Mouse (Mus musculus) embryonic facial prominence, embryonic 15.5 days (tissue): Measurements from ENCODE around the gene Cbr1. TPM values are rescaled to one million over a fixed set of nuclear protein-coding genes. Genes with fewer than 3 reads are reported as not detected.
"Not testable (repeated sequence)": the region's sequence is repeated elsewhere in the genome, so short reads cannot be mapped to it uniquely, and the experiment has no call there.

Experiments
- ATAC-seq: fragments of 200-750 bp; cut with Nextera tagmentation; 2 replicates; pipeline ENCODE4 v1.8.0; 2017; ENCODE audit warnings: low read depth, moderate TSS enrichment; ENCODE audit not compliant: insufficient number of reproducible peaks, low FRiP score, low TSS enrichment
- H3K27ac ChIP-seq: fragments of 300-500 bp; sonication (generic); replicated peaks from 2 replicates; pipeline ENCODE4 v1.5.1; 2015; ENCODE audit warnings: mild to moderate bottlenecking, inconsistent platforms
- H3K27me3 ChIP-seq: fragments of 300-500 bp; sonication (generic); 2 replicates; pipeline ENCODE4 v1.6.1; 2015; ENCODE audit warnings: inconsistent platforms
- H3K36me3 ChIP-seq: fragments of 300-500 bp; sonication (generic); 2 replicates; pipeline ENCODE4 v1.6.1; 2015; ENCODE audit warnings: mild to moderate bottlenecking, inconsistent platforms
- H3K4me1 ChIP-seq: fragments of 300-500 bp; sonication (generic); 2 replicates; pipeline ENCODE4 v1.6.1; 2015; ENCODE audit warnings: inconsistent platforms
- H3K4me2 ChIP-seq: fragments of 300-500 bp; sonication (generic); replicated peaks from 2 replicates; pipeline ENCODE4 v1.6.1; 2015; ENCODE audit warnings: mild to moderate bottlenecking, inconsistent platforms
- H3K4me3 ChIP-seq: fragments of 300-500 bp; sonication (generic); replicated peaks from 2 replicates; pipeline ENCODE4 v1.5.1; 2015; ENCODE audit warnings: mild to moderate bottlenecking, inconsistent platforms
- H3K9ac ChIP-seq: fragments of 300-500 bp; sonication (generic); 2 replicates; pipeline ENCODE4 v1.6.1; 2015; ENCODE audit warnings: inconsistent platforms
- H3K9me3 ChIP-seq: fragments of 300-500 bp; sonication (generic); replicated peaks from 2 replicates; pipeline ENCODE4 v1.6.1; 2016; ENCODE audit warnings: inconsistent platforms
- WGBS: fragments of 180-500 bp; shearing (Covaris S2); methylation state at CpG from one replicate; pipeline ENCODE4 v1.1.7; 2015; 5-methylcytosine and 5-hydroxymethylcytosine counted together
- polyA plus RNA-seq: library from polyadenylated mRNA; unstranded; fragments of >200 nt; fragmentation: Nextera tagmentation; extraction: Ambion mirVana; gene quantifications from 2 replicates; pipeline ENCODE4 v1.2.1, GENCODE M21; 2015

The Cbr1 gene
- polyA plus RNA-seq, 1 experiment from 2014 or later, result 92.8 TPM

GRCm38 (mm10) chr16:93597551-93597950 is 8.1 kb upstream of the Cbr1 start:
- Histone ChIP-seq H3K27ac (no peak overlapping the region), H3K4me2 (no peak overlapping the region), H3K4me3 (no peak overlapping the region), H3K27me3 (no peaks in the 10 kb centered on the region), H3K4me1 (0 out of 2 replicates have a peak, but pooled peaks cover under 1% of the 10 kb centered on the region), H3K9ac (no peak overlapping the region), H3K36me3 (peaks cover 48% of the 10 kb centered on the region), H3K9me3 (no peaks in the 10 kb centered on the region)
- no peak for ATAC-seq
- WGBS, result 89% methylated on average over 9 of the region's 9 CpGs

GRCm38 (mm10) chr16:93599461-93599860 is 6.2 kb upstream of the Cbr1 start:
- WGBS, result 85% methylated on average over 6 of the region's 6 CpGs
- H3K4me3 ChIP-seq, result no peak overlapping the region
- H3K27ac ChIP-seq, result no peak overlapping the region
- peaks cover 13% of the 10 kb centered on the region for H3K4me1 ChIP-seq
- no peak overlapping the region for H3K4me2 ChIP-seq
- H3K9ac ChIP-seq, result no peak overlapping the region
- no peak for ATAC-seq
- peaks cover 37% of the 10 kb centered on the region for H3K36me3 ChIP-seq
- H3K27me3 ChIP-seq, result no peaks in the 10 kb centered on the region
- no peaks in the 10 kb centered on the region for H3K9me3 ChIP-seq

GRCm38 (mm10) chr16:93603439-93604212 is 2.0 kb upstream of the Cbr1 start, which contains the start of gene Setd4:
Gene Setd4, minus strand, starts transcription at chr16:93604063.
- Histone ChIP-seq H3K27ac (peak within 1 kb of the TSS; percentile 93), H3K9me3 (no peaks in the 10 kb centered on the region), H3K36me3 (peaks cover 7% of the 10 kb centered on the region; the same call in 1 of the 2 replicates), H3K4me2 (peak within 1 kb of the TSS; percentile 90), H3K4me3 (peak within 1 kb of the TSS; percentile 74), H3K9ac (peak within 1 kb of the TSS; percentile 66), H3K27me3 (no peaks in the 10 kb centered on the region), H3K4me1 (peaks cover 19% of the 10 kb centered on the region)
- ATAC-seq, result peak; percentile 89
- WGBS, result under 1% methylated on average over 55 of the region's 55 CpGs

GRCm38 (mm10) chr16:93604481-93604969 is 1.1 kb upstream of the Cbr1 start:
- no peak for ATAC-seq
- peak overlapping the region; percentile 90 for H3K4me2 ChIP-seq
- 0 out of 2 replicates have a peak, but pooled peaks cover 6% of the 10 kb centered on the region for H3K36me3 ChIP-seq
- H3K9me3 ChIP-seq, result no peaks in the 10 kb centered on the region
- peaks cover 25% of the 10 kb centered on the region for H3K4me1 ChIP-seq
- no peaks in the 10 kb centered on the region for H3K27me3 ChIP-seq
- peak overlapping the region; percentile 93 for H3K27ac ChIP-seq
- 4% methylated on average over 16 of the region's 16 CpGs for WGBS
- H3K9ac ChIP-seq, result peak overlapping the region; percentile 66; the same call in 1 of the 2 replicates
- H3K4me3 ChIP-seq, result peak overlapping the region; percentile 74

GRCm38 (mm10) chr16:93606146-93606545 is 493 bp downstream of the Cbr1 start:
- Histone ChIP-seq H3K9ac (no peak overlapping the region), H3K27me3 (no peaks in the 10 kb centered on the region), H3K9me3 (no peaks in the 10 kb centered on the region), H3K4me2 (no peak overlapping the region), H3K4me3 (no peak overlapping the region), H3K4me1 (peaks cover 25% of the 10 kb centered on the region), H3K36me3 (peaks cover 7% of the 10 kb centered on the region; the same call in 1 of the 2 replicates), H3K27ac (no peak overlapping the region)
- WGBS, result 81% methylated on average over 7 of the region's 7 CpGs
- no peak for ATAC-seq

- peaks cover 23% of the 10 kb centered on the region for H3K4me1 ChIP-seq
- peak overlapping the region; percentile 70 for H3K27ac ChIP-seq
- no peaks in the 10 kb centered on the region for H3K9me3 ChIP-seq
- 0% methylated on average over 32 of the region's 32 CpGs for WGBS
- peak overlapping the region; percentile 81 for H3K4me3 ChIP-seq
- ATAC-seq, result peak; percentile 71; the same call in 1 of the 2 replicates
- H3K9ac ChIP-seq, result peak overlapping the region; percentile 79
- peaks cover 18% of the 10 kb centered on the region; the same call in 1 of the 2 replicates for H3K36me3 ChIP-seq
- peak overlapping the region; percentile 81 for H3K4me2 ChIP-seq
- no peaks in the 10 kb centered on the region for H3K27me3 ChIP-seq
These were observed 2.0 kb downstream of the Cbr1 start for GRCm38 (mm10) chr16:93607669-93608101.

GRCm38 (mm10) chr16:93608731-93609130 is 3.1 kb downstream of the Cbr1 start:
- WGBS, result 64% methylated on average over 8 of the region's 8 CpGs
- peak overlapping the region; percentile 81 for H3K4me3 ChIP-seq
- no peak overlapping the region for H3K27ac ChIP-seq

GRCm38 (mm10) chr16:93609796-93610195 is 4.1 kb downstream of the Cbr1 start:
- Histone ChIP-seq H3K27me3 (no peaks in the 10 kb centered on the region), H3K27ac (no peak overlapping the region), H3K9me3 (no peaks in the 10 kb centered on the region), H3K36me3 (peaks cover 18% of the 10 kb centered on the region; the same call in 1 of the 2 replicates), H3K9ac (no peak overlapping the region), H3K4me3 (no peak overlapping the region), H3K4me2 (no peak overlapping the region), H3K4me1 (peaks cover 9% of the 10 kb centered on the region)
- 93% methylated on average over 4 of the region's 4 CpGs for WGBS
- ATAC-seq, result no peak

More at GRCm38 (mm10) chr16:93608731-93609130, 3.1 kb downstream of the Cbr1 start:
- Histone ChIP-seq H3K36me3 (peaks cover 18% of the 10 kb centered on the region; the same call in 1 of the 2 replicates), H3K4me1 (peaks cover 17% of the 10 kb centered on the region), H3K27me3 (no peaks in the 10 kb centered on the region), H3K9ac (no peak overlapping the region), H3K4me2 (peak overlapping the region; percentile 81), H3K9me3 (no peaks in the 10 kb centered on the region)
- ATAC-seq, result no peak

- peaks cover 9% of the 10 kb centered on the region for H3K4me1 ChIP-seq
- no peak overlapping the region for H3K27ac ChIP-seq
- 92% methylated on average over 4 of the region's 4 CpGs for WGBS
- no peak overlapping the region for H3K4me3 ChIP-seq
- H3K9ac ChIP-seq, result no peak overlapping the region
- no peak for ATAC-seq
- no peaks in the 10 kb centered on the region for H3K27me3 ChIP-seq
- peaks cover 18% of the 10 kb centered on the region; the same call in 1 of the 2 replicates for H3K36me3 ChIP-seq
- H3K9me3 ChIP-seq, result no peaks in the 10 kb centered on the region
- no peak overlapping the region for H3K4me2 ChIP-seq
These were observed 5.3 kb downstream of the Cbr1 start for GRCm38 (mm10) chr16:93610961-93611360.

GRCm38 (mm10) chr16:93615118-93615870 is 9.6 kb downstream of the Cbr1 start:
- H3K27ac ChIP-seq, result no peak overlapping the region
- WGBS, result 43% methylated on average over 5 of the region's 5 CpGs

GRCm38 (mm10) chr16:93623759-93624158 is 18.1 kb downstream of the Cbr1 start:
- 78% methylated on average over 4 of the region's 4 CpGs for WGBS
- not testable (repeated sequence) for H3K4me2 ChIP-seq, H3K9me3 ChIP-seq, H3K4me1 ChIP-seq, H3K36me3 ChIP-seq, H3K9ac ChIP-seq, H3K27ac ChIP-seq, H3K27me3 ChIP-seq, H3K4me3 ChIP-seq, ATAC-seq

More at GRCm38 (mm10) chr16:93615118-93615870, 9.6 kb downstream of the Cbr1 start:
- Histone ChIP-seq H3K4me2 (no peak overlapping the region), H3K27me3 (no peaks in the 10 kb centered on the region), H3K4me3 (no peak overlapping the region), H3K9ac (no peak overlapping the region), H3K9me3 (no peaks in the 10 kb centered on the region), H3K4me1 (no peaks in the 10 kb centered on the region), H3K36me3 (peaks cover 13% of the 10 kb centered on the region; the same call in 1 of the 2 replicates)
- ATAC-seq, result no peak
